Mouse (Mus musculus): ENCODE data around the gene Plekhb2. TPM values are rescaled to one million over a fixed set of nuclear protein-coding genes. Genes with fewer than 3 reads are reported as not detected.

The Plekhb2 gene
- polyA plus RNA-seq, 2 experiments: 4.0 to 8.0 TPM

- no peak for DNase-seq (ENCODE audit: low read depth in 3 of 3, low spot score in 3 of 3)
- Histone ChIP-seq H3K36me3 (replicated peaks; ENCODE audit: control insufficient read depth, insufficient read depth, low read depth) (no peaks in the 10 kb centered on the region), H3K4me3 (ENCODE audit: insufficient read depth in 1 of 2, low read depth in 2 of 2, low read length in 2 of 2) (no peak overlapping the region), H3K27me3 (ENCODE audit: control insufficient read depth, insufficient read depth, low read length) (no peaks in the 10 kb centered on the region), H3K9me3 (ENCODE audit: control insufficient read depth, low read length) (no peaks in the 10 kb centered on the region), H3K9ac (replicated peaks) (no peak overlapping the region), H3K4me2 (ENCODE audit: low read depth) (no peak overlapping the region), H3K4me1 (replicated peaks; ENCODE audit: control insufficient read depth in 2 of 2, insufficient read depth in 2 of 2, low read length in 1 of 2) (peaks cover 0 to 7% of the 10 kb centered on the region in 2 experiments; a peak in 2 of 4 replicates), H3K27ac (no peak overlapping the region)
- TF ChIP-seq EP300 (IDR thresholded peaks at IDR 0.05; ENCODE audit: low read depth) (no peak), CTCF (IDR thresholded peaks at IDR 0.05; ENCODE audit: low read depth) (no peak)
- 63% methylated on average over 12 of the region's 12 CpGs for WGBS (ENCODE audit: insufficient replicate concordance)
- ATAC-seq (ENCODE audit: insufficient read depth): no peak
Measured at GRCm38 (mm10) chr1:34855056-34855739, 5.4 kb downstream of the Plekhb2 start.

DNA sequence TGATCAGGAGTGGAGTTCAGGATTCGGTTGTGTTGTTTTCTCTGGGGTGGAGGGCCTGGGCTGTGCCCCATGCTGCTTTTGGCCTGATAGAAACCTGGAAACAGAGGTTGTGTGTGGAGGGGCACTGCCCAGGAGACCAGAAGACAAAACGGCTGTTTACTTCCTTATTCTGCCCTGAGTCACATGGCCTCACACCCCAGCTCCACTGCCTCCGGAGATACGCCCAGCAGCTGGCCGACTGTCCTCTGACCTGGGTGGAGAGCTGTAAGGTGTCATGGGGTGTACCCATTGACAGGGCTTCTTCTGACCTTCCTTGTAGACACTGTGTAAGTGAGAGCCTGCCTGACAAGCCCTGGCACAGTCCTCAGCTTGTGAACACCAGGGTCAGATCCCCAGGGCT is 8.9 kb downstream of the Plekhb2 start:
- WGBS (ENCODE audit: insufficient replicate concordance): 32% methylated on average over 5 of the region's 5 CpGs
- Histone ChIP-seq H3K9me3 (ENCODE audit: control insufficient read depth, low read length) (no peaks in the 10 kb centered on the region), H3K36me3 (replicated peaks; ENCODE audit: control insufficient read depth, insufficient read depth, low read depth) (no peaks in the 10 kb centered on the region; the same call in 1 of the 2 replicates), H3K4me1 (replicated peaks; ENCODE audit: control insufficient read depth in 2 of 2, insufficient read depth in 2 of 2, low read length in 1 of 2) (no peaks in the 10 kb centered on the region), H3K27ac (no peak overlapping the region), H3K4me2 (ENCODE audit: low read depth) (no peak overlapping the region), H3K4me3 (ENCODE audit: insufficient read depth in 1 of 2, low read depth in 2 of 2, low read length in 2 of 2) (no peak overlapping the region), H3K9ac (replicated peaks) (no peak overlapping the region), H3K27me3 (ENCODE audit: control insufficient read depth, insufficient read depth, low read length) (no peaks in the 10 kb centered on the region)
- no peak for TF ChIP-seq CTCF (IDR thresholded peaks at IDR 0.05; ENCODE audit: low read depth)
- no peak for TF ChIP-seq EP300 (IDR thresholded peaks at IDR 0.05; ENCODE audit: low read depth)
- DNase-seq (ENCODE audit: low read depth in 3 of 3, low spot score in 3 of 3): no peak
- ATAC-seq (ENCODE audit: insufficient read depth): no peak

GRCm38 (mm10) chr1:34859761-34860160 is 10.0 kb downstream of the Plekhb2 start:
- Histone ChIP-seq H3K9ac (replicated peaks) (no peak overlapping the region), H3K4me1 (replicated peaks; ENCODE audit: control insufficient read depth in 2 of 2, insufficient read depth in 2 of 2, low read length in 1 of 2) (no peaks in the 10 kb centered on the region), H3K9me3 (ENCODE audit: control insufficient read depth, low read length) (no peaks in the 10 kb centered on the region), H3K36me3 (replicated peaks; ENCODE audit: control insufficient read depth, insufficient read depth, low read depth) (no peaks in the 10 kb centered on the region; the same call in 1 of the 2 replicates), H3K27me3 (ENCODE audit: control insufficient read depth, insufficient read depth, low read length) (no peaks in the 10 kb centered on the region), H3K4me2 (ENCODE audit: low read depth) (no peak overlapping the region), H3K4me3 (ENCODE audit: insufficient read depth in 1 of 2, low read depth in 2 of 2, low read length in 2 of 2) (no peak overlapping the region), H3K27ac (no peak overlapping the region)
- no peak for TF ChIP-seq EP300 (IDR thresholded peaks at IDR 0.05; ENCODE audit: low read depth)
- TF ChIP-seq CTCF (IDR thresholded peaks at IDR 0.05; ENCODE audit: low read depth): no peak
- DNase-seq (ENCODE audit: low read depth in 3 of 3, low spot score in 3 of 3) (no peak), ATAC-seq (ENCODE audit: insufficient read depth) (no peak)
- 61% methylated on average over 3 of the region's 3 CpGs for WGBS (ENCODE audit: insufficient replicate concordance)

DNA sequence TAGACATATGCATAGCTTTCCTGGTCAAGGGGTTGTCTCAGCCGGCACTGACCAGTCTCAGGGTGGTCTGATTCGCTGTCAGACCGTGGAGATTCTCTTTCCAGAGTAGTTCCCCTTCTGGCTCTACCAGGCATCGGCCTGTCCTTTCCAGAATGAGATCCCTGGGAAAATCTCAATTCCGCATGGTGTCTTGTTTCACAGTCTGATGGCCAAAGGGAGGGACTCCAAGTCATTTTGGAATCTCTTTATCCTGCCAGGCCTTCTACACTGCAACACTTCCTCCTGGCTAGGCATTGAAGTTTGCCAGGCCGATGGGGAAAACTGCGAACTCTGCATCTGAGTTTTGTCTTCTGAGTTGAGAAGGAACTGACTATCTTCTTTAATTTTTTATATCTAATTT is 10.4 kb downstream of the Plekhb2 start:
- WGBS (ENCODE audit: insufficient replicate concordance): 81% methylated on average over 7 of the region's 7 CpGs
- TF ChIP-seq EP300 (IDR thresholded peaks at IDR 0.05; ENCODE audit: low read depth) (no peak), CTCF (IDR thresholded peaks at IDR 0.05; ENCODE audit: low read depth) (no peak)
- Histone ChIP-seq H3K36me3 (replicated peaks; ENCODE audit: control insufficient read depth, insufficient read depth, low read depth) (no peaks in the 10 kb centered on the region; the same call in 1 of the 2 replicates), H3K4me1 (replicated peaks; ENCODE audit: control insufficient read depth in 2 of 2, insufficient read depth in 2 of 2, low read length in 1 of 2) (no peaks in the 10 kb centered on the region), H3K4me3 (ENCODE audit: insufficient read depth in 1 of 2, low read depth in 2 of 2, low read length in 2 of 2) (no peak overlapping the region), H3K4me2 (ENCODE audit: low read depth) (no peak overlapping the region), H3K27me3 (ENCODE audit: control insufficient read depth, insufficient read depth, low read length) (no peaks in the 10 kb centered on the region), H3K27ac (no peak overlapping the region), H3K9me3 (ENCODE audit: control insufficient read depth, low read length) (no peaks in the 10 kb centered on the region), H3K9ac (replicated peaks) (no peak overlapping the region)
- no peak for DNase-seq (ENCODE audit: low read depth in 3 of 3, low spot score in 3 of 3)
- ATAC-seq (ENCODE audit: insufficient read depth): no peak

DNA sequence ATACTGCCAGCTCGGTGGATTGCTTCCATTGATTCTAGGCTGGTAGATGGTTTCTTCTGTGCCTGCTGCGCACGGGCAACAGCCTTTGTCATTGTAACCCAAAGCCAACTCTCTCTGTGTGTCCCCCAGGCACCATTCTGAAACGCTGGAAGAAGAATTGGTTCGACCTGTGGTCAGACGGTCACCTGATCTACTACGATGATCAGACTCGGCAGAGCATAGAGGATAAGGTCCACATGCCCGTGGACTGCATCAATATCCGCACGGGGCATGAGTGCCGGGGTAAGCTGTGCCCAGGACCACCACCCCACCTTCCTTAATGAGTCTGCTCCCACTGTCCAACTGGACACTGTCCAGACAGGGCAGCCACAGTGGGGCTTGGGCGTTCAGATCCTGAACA is 13.1 kb downstream of the Plekhb2 start:
- no peak for TF ChIP-seq EP300 (IDR thresholded peaks at IDR 0.05; ENCODE audit: low read depth)
- no peak for TF ChIP-seq CTCF (IDR thresholded peaks at IDR 0.05; ENCODE audit: low read depth)

More for the DNA sequence above, 13.1 kb downstream of the Plekhb2 start:
- Histone ChIP-seq H3K9me3 (ENCODE audit: control insufficient read depth, low read length) (no peaks in the 10 kb centered on the region), H3K4me2 (ENCODE audit: low read depth) (no peak overlapping the region), H3K4me1 (replicated peaks; ENCODE audit: control insufficient read depth in 2 of 2, insufficient read depth in 2 of 2, low read length in 1 of 2) (no peaks in the 10 kb centered on the region), H3K9ac (replicated peaks) (no peak overlapping the region), H3K36me3 (replicated peaks; ENCODE audit: control insufficient read depth, insufficient read depth, low read depth) (no peaks in the 10 kb centered on the region; the same call in 1 of the 2 replicates), H3K27me3 (ENCODE audit: control insufficient read depth, insufficient read depth, low read length) (no peaks in the 10 kb centered on the region), H3K4me3 (ENCODE audit: insufficient read depth in 1 of 2, low read depth in 2 of 2, low read length in 2 of 2) (no peak overlapping the region), H3K27ac (no peak overlapping the region)
- WGBS (ENCODE audit: insufficient replicate concordance): 79% methylated on average over 13 of the region's 13 CpGs
- DNase-seq (ENCODE audit: low read depth in 3 of 3, low spot score in 3 of 3): no peak
- ATAC-seq (ENCODE audit: insufficient read depth): no peak
